Mouse (Mus musculus): ENCODE data around the gene Tbc1d14. TPM values are rescaled to one million over a fixed set of nuclear protein-coding genes. Genes with fewer than 3 reads are reported as not detected.

The Tbc1d14 gene
- total RNA-seq (2021), result 10 to 100 TPM; 90.1 to 92.7 TPM
- long read RNA-seq, full-length matches to known transcripts, result 18 of 39 reads
- long read RNA-seq, partial matches to known transcripts, result 2 of 39 reads
- long read RNA-seq, other reads (novel, unspliced or antisense), result 19 of 39 reads

DNA sequence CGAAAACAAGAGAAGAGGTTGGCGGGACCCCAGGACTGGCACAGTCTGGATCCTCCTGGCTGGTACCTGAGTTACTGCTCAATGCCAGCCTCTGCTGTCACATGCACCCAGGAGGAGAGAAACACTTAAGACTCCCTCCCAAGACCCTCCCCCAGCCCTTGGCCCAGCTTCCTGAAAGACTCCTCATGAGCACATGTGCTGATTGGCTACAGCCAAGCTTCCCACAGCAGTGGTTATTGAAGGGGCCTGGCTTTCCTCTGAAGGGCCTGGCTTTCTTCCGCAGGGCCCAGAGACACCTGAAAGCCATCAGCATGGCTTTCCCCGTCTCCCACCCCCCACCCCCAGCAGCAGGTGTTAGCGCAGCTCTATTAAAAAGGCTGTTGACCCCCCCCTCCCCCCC, at the start of gene Tbc1d14:
Gene Tbc1d14, minus strand, starts transcription at position 101 of the 400 bp plus-strand sequence.
- DNase-seq (ENCODE audit: low spot score in 2 of 2), result no peak

DNA sequence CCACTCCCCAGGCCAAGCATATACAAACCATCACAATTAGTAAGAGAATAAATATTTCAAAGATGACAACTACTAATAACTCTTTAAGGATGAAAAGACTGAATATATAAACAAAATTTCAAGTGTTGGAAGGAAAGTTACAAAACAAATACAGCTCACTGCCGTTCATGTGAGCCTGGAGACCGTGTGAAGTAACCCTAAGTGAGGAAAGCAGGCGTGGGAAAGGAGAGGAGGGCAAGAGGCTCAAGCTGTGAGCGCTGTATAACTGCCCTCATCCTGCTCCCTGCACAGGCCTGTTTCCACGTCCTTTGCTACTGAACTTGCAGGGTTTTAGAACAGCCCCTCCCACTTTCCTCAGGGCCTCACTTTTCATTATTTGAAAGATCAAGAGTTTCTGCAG, 32.5 kb upstream of the Tbc1d14 start:
- DNase-seq (ENCODE audit: low spot score in 2 of 2), result no peak

DNA sequence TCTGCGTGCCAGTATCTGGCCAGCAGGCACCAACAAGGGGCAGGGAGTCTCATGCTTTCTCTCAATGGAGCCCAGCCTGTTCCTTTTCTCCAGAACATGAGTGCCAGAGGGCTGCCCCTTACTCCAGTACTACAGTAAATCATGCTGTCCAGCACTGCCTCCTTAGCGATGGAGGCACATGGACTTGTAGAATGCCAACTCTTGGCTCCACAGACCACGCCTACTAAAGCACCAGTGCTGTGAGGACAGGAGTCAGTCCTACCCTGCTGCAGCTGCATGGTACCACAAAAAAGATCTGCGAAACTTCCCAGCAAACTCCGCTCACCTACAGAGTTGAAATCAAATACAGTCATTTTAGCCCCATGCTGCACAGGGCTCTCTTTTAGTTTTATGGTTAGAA, 30.6 kb upstream of the Tbc1d14 start:
- DNase-seq (ENCODE audit: low spot score in 2 of 2), result no peak

DNA sequence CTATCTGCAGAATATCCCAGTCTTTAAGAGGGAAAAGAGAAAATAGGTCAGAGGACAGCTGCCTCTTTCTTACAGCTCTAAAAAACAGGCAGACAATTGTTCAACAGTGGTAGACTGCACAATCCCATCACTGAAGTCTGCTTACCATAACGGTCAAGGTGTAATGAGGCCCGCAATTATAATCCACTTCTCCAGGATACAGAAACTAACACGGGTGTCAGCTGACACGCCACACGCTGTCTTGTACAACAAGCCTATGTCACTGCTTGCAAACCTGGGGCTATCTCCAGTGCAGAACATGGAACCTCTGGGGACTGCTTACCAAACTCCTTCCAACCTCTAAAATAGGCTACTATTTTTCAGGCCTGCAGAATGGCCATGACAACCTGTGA, 28.0 kb upstream of the Tbc1d14 start:
- no peak for DNase-seq (ENCODE audit: low spot score in 2 of 2)

DNA sequence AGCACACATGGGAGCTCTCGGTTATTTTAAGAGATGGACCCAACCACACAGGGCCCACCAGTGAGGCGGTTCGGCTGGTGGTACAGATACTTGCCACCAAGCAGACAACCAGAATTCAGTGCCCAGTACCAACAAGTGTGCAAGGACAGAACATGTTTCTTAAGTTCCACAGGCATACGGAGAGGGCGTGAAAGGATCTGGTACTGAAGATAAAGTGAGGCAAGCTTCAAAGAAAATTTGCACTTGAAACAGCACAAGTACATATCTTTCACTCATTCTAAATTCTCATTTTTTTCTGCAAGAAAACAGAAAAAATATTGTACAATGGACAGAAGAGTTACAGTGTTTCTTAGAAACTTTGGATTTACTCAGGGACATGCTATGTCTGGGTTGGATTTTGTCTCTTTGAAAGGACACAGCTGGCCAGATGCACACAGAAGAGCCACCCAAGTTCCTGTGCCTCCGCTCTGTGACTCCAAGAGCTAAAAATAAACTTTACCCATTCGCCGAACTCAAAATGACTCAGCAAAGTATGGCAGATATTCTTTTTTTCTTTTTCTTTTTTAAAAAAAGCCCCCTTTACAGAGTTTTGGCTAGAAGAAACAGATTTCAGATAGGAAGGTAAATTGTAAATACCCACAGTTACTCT, 27.5 kb upstream of the Tbc1d14 start:
- no peak for DNase-seq (ENCODE audit: low spot score in 2 of 2)

DNA sequence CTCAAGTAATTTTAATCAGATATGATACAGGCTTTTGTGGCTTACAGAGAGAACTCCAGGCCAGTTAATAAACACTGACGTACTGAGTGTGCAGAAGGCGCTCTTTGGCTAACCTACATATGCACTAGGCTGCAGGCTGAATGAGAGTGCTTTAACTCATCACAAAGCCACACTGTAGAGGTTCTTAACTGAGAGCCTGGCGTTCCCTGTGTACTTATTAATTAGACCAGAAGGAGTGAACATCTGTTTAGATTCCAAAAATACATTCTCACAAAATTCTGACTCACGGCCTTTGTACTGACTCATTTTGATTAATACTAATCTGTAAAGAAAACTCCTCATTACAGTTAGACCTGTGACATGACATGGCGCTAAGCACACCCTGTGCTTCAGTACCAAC, 25.8 kb upstream of the Tbc1d14 start:
- DNase-seq (ENCODE audit: low spot score in 2 of 2), result no peak

DNA sequence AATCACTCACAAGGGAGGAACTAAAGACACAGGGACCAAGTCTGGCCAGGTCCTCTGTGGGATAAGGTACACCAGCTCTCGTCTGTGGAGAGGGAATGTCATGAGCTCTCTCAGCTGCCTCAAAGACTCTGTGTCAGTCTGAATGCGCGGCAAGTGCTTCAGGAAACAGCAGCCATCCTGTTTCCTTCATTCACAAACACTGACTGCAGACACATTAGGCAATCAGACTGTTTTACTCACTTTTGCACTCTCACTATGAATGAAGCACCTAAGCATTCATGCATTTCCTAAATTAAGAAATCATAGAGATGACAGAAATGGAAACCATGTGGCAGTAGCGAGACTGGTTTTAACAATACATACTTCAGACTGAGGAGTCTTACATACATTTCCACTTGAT, 25.3 kb upstream of the Tbc1d14 start:
- DNase-seq (ENCODE audit: low spot score in 2 of 2), result no peak

DNA sequence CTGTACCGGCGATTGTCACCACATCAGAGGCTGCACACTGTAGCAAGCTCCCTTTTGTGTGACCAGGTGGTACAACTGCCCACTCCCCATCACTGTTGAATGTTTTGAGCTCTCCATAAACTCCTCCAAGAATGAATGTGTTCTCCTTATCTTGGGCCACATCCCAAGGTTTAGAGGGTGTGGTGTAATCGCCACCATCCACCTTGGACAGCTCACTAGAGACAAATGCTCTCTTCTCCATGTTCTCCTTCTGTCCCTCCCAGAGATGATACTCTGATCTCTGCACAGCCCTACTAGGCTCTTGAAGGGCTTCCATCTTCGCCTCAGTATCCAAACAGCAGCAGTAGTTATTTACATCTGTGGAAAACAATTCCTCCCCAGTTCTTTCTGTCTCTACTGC, 21.0 kb upstream of the Tbc1d14 start:
- no peak for DNase-seq (ENCODE audit: low spot score in 2 of 2)

DNA sequence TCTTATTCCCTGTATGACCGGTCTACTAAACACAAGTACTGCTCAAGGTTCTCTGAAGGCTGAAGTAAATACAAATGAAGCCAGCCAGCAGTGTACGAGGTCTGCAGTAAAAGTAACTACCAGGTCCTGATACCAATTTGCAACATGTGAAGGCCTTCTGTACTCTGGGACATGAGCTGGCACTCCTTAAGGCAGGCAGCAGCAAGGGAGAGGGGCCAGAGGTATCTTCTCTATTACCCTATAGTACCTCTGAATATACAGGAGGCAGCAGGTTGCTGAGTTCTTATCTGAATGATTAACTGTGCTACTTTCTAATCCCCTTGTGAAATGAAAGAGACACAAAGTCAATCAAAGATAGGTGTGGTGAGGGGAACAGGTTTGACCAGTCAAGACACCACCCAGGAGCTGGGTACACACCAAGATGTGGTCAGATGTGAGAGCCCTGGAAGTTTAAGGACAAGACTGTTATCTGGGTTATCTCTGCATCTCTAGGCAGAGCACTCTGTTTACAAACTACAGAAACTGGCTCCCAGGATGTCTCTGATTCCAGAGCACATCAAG, 15.9 kb upstream of the Tbc1d14 start:
- DNase-seq (ENCODE audit: low spot score in 2 of 2), result no peak

DNA sequence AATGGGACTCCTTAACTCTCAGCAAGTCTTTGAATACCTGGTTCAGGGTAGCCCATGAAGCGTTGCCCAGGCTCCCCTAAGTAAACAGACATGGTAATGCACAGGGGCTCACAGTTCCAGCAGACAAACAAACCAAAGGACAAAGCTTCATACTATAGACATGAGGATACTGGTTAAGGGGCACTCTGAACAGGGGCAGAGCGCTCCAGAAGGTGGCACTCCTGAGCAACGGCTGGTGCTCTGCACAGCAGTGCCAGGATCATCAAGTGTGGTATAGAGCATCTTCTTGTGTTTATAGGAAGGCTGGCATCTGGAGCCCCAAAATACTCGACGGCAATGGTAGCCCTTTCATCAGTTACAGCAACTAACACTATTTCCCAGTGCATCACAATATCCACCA, 10.0 kb upstream of the Tbc1d14 start:
- DNase-seq (ENCODE audit: low spot score in 2 of 2), result peak; percentile 63 to 67

DNA sequence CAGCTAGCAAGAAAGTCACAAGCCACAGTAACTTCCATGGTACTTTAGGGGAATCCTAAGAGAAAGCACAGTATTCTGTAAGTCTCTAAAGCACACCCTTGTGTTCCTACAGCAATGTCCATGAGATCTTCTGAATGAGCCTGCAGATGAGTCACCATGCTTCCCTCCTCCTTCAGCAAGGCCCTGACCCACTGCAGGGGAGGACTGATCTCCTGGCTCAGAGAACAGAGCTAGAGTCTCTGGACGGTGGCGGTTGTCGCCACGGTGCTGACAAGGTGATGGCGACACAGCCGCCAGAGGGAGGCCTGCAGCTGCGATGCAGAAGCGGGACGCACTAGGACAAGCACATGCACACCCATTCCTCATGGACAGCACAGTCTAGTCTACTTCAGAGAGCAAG, 9.0 kb upstream of the Tbc1d14 start:
- DNase-seq (ENCODE audit: low spot score in 2 of 2), result no peak

DNA sequence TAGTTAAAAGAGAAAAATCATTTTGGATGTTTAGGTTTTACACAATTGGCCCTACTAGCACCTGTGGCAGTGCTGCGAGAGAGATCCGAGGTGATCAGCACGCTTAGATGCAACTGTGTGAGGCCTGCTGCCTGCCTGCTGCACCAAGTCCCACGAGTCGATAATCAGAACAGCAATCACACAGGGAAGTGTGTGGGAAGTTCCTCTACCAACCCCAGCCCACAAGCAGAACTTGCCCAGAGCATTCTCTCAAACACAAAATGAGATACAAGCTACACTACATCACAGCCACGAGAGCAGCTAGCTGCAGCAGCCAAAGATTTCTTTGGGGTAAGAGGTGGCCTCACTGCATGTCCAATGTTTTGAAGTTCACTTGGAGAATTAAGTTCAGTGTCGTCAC, 8.4 kb upstream of the Tbc1d14 start:
- no peak for DNase-seq (ENCODE audit: low spot score in 2 of 2)

DNA sequence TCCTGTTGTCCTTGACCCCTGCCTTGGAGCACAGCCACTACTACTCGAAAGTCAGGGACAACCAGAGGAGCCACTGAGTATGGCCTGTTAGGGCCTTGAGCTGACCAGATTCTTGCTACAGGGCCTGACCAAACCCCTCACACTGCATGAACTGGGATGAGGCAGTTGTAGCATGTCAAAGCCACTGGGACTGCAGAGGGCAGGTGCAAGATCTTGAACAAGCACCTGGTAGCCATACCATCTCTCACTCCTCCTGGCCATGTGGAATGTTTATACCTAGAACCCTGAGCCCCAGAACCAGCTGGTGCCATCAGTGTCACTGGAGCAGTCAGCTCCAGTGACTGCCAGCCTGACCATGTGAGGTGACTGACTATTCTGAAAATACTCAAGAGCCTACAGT, 5.8 kb upstream of the Tbc1d14 start:
- no peak for DNase-seq (ENCODE audit: low spot score in 2 of 2)

DNA sequence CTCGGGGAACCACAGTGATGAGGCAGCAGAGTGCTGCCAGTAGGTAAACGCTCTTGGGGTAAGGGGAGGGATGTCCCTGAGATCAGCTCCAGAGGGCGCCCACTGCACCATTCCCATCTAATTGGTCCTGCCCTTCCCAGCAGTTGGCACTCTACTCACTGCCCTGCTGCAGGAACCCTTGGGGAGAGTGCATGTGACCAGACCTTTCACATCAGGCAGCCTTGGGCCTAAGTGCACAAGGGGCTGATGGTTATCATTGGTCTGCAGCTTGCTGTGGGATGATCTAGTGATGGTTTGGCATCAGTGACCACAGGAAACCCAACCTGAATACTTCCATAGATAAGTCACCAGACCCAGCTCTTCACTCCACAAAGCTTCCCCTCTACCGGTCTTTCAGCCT, 4.6 kb upstream of the Tbc1d14 start:
- peak; percentile 30 to 47 for DNase-seq (ENCODE audit: low spot score in 2 of 2)

DNA sequence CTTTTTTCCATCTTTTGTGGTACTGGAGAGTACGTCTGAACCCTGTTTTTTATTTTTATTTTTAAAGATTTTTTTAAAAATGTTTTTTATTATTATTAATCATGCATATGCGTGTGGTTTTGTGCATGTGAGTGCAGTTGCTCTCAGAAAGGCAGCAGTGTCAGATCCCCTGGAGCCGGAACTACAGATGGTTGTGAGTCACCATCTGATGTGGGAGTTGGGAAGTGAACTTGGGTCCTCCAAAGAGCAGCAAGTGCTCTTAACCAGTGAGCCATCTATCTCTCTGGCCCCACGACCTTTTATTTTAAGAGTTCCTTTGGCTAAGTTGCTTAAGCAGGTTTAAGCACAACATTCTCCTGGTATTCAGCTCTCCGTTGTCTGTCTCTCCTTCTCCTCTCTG, 3.1 kb upstream of the Tbc1d14 start:
- DNase-seq (ENCODE audit: low spot score in 2 of 2), result no peak

DNA sequence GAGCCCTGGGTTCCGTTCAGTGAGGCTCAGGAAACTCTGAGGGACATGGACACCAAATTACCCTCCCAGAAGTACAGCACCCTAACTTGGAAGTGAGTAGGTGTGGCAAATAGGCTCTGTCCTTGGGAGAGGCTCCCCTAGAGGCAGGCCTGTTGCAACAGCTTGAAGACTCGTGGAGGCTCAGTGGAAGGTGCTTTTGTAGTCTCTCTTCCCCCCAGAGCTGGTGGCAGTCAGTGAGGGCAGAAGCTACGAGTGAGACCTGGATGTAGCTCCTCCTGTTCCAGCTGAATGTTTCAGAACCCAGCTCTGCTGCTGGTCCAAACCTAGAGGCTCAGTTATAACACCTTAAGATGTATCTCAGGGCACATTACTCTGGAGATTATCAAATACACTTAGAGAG, 2.0 kb upstream of the Tbc1d14 start:
- DNase-seq (ENCODE audit: low spot score in 2 of 2), result no peak

DNA sequence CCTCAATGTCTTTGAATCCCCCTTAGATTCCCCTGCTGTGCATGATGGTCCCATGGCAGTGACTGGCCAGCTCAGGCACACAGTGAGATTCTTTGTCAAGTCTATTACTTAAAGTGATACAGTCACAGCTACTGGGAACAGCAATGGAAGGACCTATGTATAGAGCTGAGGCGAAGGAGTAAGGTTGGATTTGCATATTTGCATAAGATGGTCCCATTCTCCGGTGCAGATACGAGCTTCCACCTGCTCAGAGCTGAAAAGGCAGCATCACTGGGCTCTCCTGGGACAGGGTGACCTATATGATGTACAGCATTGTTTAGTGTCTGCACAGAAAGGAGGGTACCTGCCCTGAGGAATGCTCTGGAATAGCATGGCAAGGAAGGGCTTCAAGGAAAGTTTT, 1.3 kb upstream of the Tbc1d14 start:
- DNase-seq (ENCODE audit: low spot score in 2 of 2), result no peak

DNA sequence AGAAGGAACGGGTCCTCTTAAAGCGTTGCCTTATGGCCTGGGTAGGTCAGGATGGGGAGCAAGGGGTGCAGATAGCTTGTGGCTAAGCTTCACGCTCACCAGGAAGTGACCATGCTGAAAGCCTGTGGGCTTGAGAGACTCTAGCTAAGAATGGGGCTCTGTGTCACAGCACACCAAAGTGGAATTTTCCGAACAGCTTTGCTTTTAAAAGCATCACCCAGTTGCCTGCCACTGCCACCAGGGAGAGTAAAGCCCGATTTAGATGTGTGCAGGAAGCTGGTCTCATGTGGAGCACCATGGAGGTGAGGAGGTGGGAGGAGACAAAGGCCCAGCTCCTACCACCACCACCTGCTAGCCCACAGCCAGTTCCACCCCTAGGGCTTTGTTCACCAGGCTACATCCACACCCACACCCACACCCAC, 2.6 kb downstream of the Tbc1d14 start:
- DNase-seq (ENCODE audit: low spot score in 2 of 2), result no peak

DNA sequence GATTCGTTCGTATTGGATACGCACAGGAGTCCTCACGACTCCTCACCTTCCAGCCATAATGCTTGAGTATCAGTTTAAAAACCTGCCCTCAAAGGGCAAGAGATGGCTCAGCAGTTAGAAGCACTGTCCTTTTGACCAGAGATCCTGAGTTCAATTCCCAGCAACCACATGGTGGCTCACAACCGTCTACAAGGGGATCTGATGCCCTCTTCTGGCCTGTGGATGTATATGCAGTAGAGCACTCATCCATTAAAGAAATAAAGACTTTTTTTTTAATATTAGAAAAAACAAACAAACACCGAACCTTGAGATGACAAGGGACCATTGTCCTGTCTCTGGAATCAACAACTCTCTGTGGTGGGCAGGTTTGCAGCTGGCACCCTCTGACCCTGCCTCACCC, 8.8 kb downstream of the Tbc1d14 start:
- no peak for DNase-seq (ENCODE audit: low spot score in 2 of 2)

DNA sequence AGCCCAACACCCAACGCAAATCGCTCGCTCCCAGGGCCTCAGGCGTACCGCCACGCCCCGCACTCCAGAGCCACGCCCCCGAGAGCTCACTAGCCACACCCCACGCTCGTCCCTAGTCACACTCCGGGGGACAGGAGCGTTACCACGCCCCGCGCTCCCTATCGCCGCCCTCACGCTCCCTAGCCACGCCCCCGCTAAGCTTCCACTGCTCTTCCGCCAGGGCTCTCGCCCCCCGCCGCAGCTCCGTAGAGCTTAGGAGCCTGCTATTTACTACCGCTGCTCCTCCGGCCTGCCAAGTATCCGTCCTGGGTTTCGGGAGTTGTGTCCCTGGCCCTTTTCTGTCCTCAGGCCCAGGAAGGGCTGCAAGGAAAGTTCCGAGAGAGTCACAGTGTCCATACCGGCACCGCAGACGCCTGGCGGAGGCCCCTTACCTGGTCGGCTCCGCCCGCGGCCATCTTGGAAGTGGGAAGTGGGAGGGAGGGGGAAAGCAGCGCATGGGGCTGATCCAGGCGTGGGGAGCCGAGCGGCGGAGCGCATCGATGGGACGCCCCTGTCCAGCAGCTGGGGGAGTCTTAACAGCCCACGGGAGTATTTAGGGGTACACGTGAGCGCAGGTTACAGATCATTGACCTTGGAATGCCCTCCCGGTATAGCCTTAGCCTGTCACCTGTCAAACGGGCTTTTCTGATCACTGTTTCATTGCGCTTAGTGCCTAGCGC, 11.0 kb downstream of the Tbc1d14 start:
- DNase-seq (ENCODE audit: low spot score in 2 of 2), result peak; percentile 98 to 99

DNA sequence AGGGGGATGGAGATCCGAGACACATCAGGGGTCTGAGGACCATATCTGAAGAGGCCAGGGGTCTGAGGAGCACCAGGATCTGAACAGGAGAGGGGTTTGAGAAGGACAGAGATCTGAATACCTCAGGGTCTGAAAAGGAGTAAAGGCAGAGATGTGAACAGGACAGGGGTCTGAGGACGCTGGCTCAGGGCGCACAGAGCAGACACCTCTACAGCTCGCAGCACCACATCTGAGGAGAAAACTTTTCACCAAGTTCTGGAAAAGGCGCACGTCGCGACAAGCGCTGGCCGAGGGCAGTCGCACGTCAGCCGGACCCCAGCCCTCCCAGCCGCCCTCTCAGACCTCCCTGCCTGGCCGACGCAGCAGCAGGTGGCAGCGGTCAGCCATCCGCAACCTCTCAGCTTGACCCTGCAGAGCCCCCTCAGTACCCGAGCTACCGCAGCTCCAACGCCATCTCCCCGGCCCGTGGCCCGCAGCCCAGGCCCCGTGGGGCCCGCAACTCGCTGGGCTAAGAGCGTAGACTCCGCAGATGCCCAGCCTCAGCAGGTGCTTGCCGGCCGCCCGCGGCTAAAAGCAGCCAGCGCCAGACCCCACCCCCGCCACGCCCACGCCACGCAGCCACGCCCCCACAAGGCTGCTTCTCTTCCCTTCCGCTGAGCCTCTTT, 11.7 kb downstream of the Tbc1d14 start:
- DNase-seq (ENCODE audit: low spot score in 2 of 2), result no peak

DNA sequence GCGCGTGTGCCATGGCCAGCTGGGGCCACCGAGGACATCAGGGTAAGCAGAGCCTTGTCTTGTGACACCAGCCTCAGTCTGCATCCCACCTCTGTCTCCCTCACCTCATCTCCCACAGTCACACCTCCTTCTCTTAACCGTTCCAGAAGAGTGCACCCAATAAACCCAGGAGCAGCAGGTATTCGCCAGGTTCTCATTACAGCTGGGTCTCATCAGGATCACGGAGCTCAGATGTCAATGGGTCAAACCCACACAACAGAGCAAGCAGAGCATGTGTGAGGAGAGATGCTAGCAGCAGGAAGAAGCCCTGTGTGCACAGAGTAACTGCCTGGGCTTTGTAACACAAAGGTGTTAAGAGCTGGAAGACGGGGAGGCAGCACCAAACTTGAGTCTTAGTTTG, 13.1 kb downstream of the Tbc1d14 start:
- DNase-seq (ENCODE audit: low spot score in 2 of 2), result no peak

All from layer of hippocampus, postnatal 10 days (tissue).